Mouse (Mus musculus): ENCODE results near the gene Zic5.

DNA sequence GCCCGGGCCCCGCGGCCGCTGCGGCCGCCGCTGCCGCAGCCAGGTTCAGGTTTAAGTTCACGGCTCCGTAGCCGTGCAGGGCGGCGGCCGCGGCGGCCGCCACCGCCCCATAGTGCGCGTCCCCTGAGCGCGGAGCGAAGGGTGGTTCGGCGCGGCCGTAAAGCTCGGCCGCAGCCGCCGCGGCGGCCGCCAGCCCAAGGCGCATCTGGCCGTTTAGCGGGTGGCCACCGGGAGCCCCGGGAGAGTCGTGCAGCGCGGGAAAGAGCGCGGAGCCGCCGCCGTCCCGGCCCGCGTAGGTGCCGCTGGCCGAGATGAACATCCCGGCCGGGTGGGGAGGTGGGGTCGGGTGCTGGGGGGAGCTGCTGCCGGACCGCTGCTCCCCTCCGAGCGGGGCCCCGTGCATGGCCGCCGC is 1.1 kb downstream of the Zic5 start:
- TF ChIP-seq CTCF (IDR thresholded peaks at IDR 0.05; ENCODE audit: insufficient read depth, low read depth, low read length), result no peak
- no peak; the same call in 1 of the 2 replicates for TF ChIP-seq POLR2A (IDR thresholded peaks at IDR 0.05; ENCODE audit: insufficient read depth, low read depth, low read length)

Measured in olfactory bulb, adult 2 months (tissue).